Mouse (Mus musculus) neural tube, embryonic 14.5 days (tissue): ENCODE measurements around the gene Srrm1. TPM values are rescaled to one million over a fixed set of nuclear protein-coding genes. Genes with fewer than 3 reads are reported as not detected.

Source experiments
- ATAC-seq: fragments of 200-750 bp; cut with Nextera tagmentation; 2 replicates; pipeline ENCODE4 v1.8.0; 2017; ENCODE audit warnings: low read depth, mild to moderate bottlenecking, moderate TSS enrichment, moderate library complexity
- H3K27ac ChIP-seq: fragments of 300-500 bp; sonication (generic); 2 replicates; pipeline ENCODE4 v1.5.1; 2014; ENCODE audit warnings: low read depth, mild to moderate bottlenecking, control low read depth, low read length, moderate library complexity, mixed read lengths
- H3K27me3 ChIP-seq: fragments of 300-500 bp; sonication (generic); 2 replicates; pipeline ENCODE4 v1.6.1; 2014; ENCODE audit warnings: low read length; ENCODE audit not compliant: control insufficient read depth, insufficient read depth
- H3K36me3 ChIP-seq: fragments of 300-500 bp; sonication (generic); 2 replicates; pipeline ENCODE4 v1.6.1; 2014; ENCODE audit warnings: low read length, mixed read lengths; ENCODE audit not compliant: control insufficient read depth, insufficient read depth
- H3K4me1 ChIP-seq: fragments of 300-500 bp; sonication (generic); 2 replicates; pipeline ENCODE4 v1.6.1; 2014; ENCODE audit warnings: low read length; ENCODE audit not compliant: control insufficient read depth, insufficient read depth
- H3K4me2 ChIP-seq: fragments of 300-500 bp; sonication (generic); 2 replicates; pipeline ENCODE4 v1.6.1; 2014; ENCODE audit warnings: mild to moderate bottlenecking, low read depth, low read length, control low read depth
- H3K4me3 ChIP-seq: fragments of 300-500 bp; sonication (generic); 2 replicates; pipeline ENCODE4 v1.5.1; 2014; ENCODE audit warnings: low read depth, low read length, control low read depth, mixed read lengths
- H3K9ac ChIP-seq: fragments of 300-500 bp; sonication (generic); replicated peaks from 2 replicates; pipeline ENCODE4 v1.6.1; 2014; ENCODE audit warnings: low read depth, mild to moderate bottlenecking, control low read depth, low read length, mixed read lengths
- H3K9me3 ChIP-seq: fragments of 300-500 bp; sonication (generic); 2 replicates; pipeline ENCODE4 v1.6.1; 2016; ENCODE audit warnings: low read length; ENCODE audit not compliant: control insufficient read depth
- WGBS: fragments of 180-500 bp; shearing (Covaris S2); extraction: QIAGEN DNeasy Blood & Tissue Kit; methylation state at CpG from one replicate; pipeline ENCODE4 v1.1.7; 2014; 5-methylcytosine and 5-hydroxymethylcytosine counted together
- polyA plus RNA-seq: library from polyadenylated mRNA; unstranded; fragments of >200 nt; fragmentation: Nextera tagmentation; extraction: Ambion mirVana; gene quantifications from 2 replicates; pipeline ENCODE4 v1.2.1, GENCODE M21; 2014

Gene Srrm1
- polyA plus RNA-seq, 1 experiment from 2014 or later, result 183 TPM

GRCm38 (mm10) chr4:135300248-135301041 lies 52.7 kb downstream of the Srrm1 start:
- 93% methylated on average over 26 of the region's 26 CpGs for WGBS
- H3K27ac ChIP-seq, result no peak overlapping the region
- no peaks in the 10 kb centered on the region for H3K36me3 ChIP-seq
- H3K4me3 ChIP-seq, result no peak overlapping the region
- no peak overlapping the region for H3K9ac ChIP-seq
- no peak for ATAC-seq
- H3K9me3 ChIP-seq, result no peaks in the 10 kb centered on the region
- H3K4me1 ChIP-seq, result no peaks in the 10 kb centered on the region
- no peaks in the 10 kb centered on the region for H3K27me3 ChIP-seq
- no peak overlapping the region for H3K4me2 ChIP-seq

- ATAC-seq, result no peak
- Histone ChIP-seq H3K4me3 (no peak overlapping the region), H3K27ac (no peak overlapping the region), H3K9me3 (no peaks in the 10 kb centered on the region), H3K4me2 (no peak overlapping the region), H3K27me3 (no peaks in the 10 kb centered on the region), H3K36me3 (no peaks in the 10 kb centered on the region), H3K9ac (no peak overlapping the region), H3K4me1 (no peaks in the 10 kb centered on the region)
- WGBS, result 87% methylated on average over 10 of the region's 10 CpGs
Measured at GRCm38 (mm10) chr4:135298680-135299079, 54.4 kb downstream of the Srrm1 start.

- 0 out of 2 replicates have a peak overlapping the region, but pooled peaks have one; percentile 2 for H3K27ac ChIP-seq
- H3K4me1 ChIP-seq, result no peaks in the 10 kb centered on the region
- H3K9me3 ChIP-seq, result no peaks in the 10 kb centered on the region
- ATAC-seq, result peak; percentile 76
- no peaks in the 10 kb centered on the region for H3K36me3 ChIP-seq
- no peak overlapping the region for H3K4me3 ChIP-seq
- H3K9ac ChIP-seq, result no peak overlapping the region
- 62% methylated on average over 15 of the region's 15 CpGs for WGBS
- H3K4me2 ChIP-seq, result no peak overlapping the region
- H3K27me3 ChIP-seq, result no peaks in the 10 kb centered on the region
Measured at GRCm38 (mm10) chr4:135297931-135298546, 55.1 kb downstream of the Srrm1 start.

- no peak for ATAC-seq
- H3K4me2 ChIP-seq, result no peak overlapping the region
- no peaks in the 10 kb centered on the region for H3K36me3 ChIP-seq
- no peaks in the 10 kb centered on the region for H3K9me3 ChIP-seq
- 84% methylated on average over 7 of the region's 7 CpGs for whole genome bisulfite sequencing
- no peaks in the 10 kb centered on the region for H3K4me1 ChIP-seq
- H3K4me3 ChIP-seq, result no peak overlapping the region
- no peak overlapping the region for H3K9ac ChIP-seq
- no peak overlapping the region for H3K27ac ChIP-seq
- no peaks in the 10 kb centered on the region for H3K27me3 ChIP-seq
Measured at GRCm38 (mm10) chr4:135297146-135297545, 56.0 kb downstream of the Srrm1 start.

- Histone ChIP-seq H3K4me1 (no peaks in the 10 kb centered on the region), H3K9me3 (no peaks in the 10 kb centered on the region), H3K27ac (no peak overlapping the region), H3K4me2 (no peak overlapping the region), H3K9ac (no peak overlapping the region), H3K4me3 (no peak overlapping the region), H3K36me3 (no peaks in the 10 kb centered on the region), H3K27me3 (no peaks in the 10 kb centered on the region)
- ATAC-seq, result no peak
Measured at GRCm38 (mm10) chr4:135296565-135296964, 56.6 kb downstream of the Srrm1 start.

- H3K4me3 ChIP-seq, result no peak overlapping the region
- no peaks in the 10 kb centered on the region for H3K27me3 ChIP-seq
- H3K9me3 ChIP-seq, result no peaks in the 10 kb centered on the region
- 92% methylated on average over 3 of the region's 3 CpGs for WGBS
- H3K36me3 ChIP-seq, result no peaks in the 10 kb centered on the region
- no peaks in the 10 kb centered on the region for H3K4me1 ChIP-seq
- ATAC-seq, result no peak
- no peak overlapping the region for H3K27ac ChIP-seq
- no peak overlapping the region for H3K4me2 ChIP-seq
- no peak overlapping the region for H3K9ac ChIP-seq
Measured at GRCm38 (mm10) chr4:135293813-135294212, 59.3 kb downstream of the Srrm1 start.

GRCm38 (mm10) chr4:135292477-135293089 lies 60.5 kb downstream of the Srrm1 start:
- no peaks in the 10 kb centered on the region for H3K36me3 ChIP-seq
- no peaks in the 10 kb centered on the region for H3K9me3 ChIP-seq
- no peak overlapping the region for H3K4me2 ChIP-seq
- WGBS, result 17% methylated on average over 12 of the region's 12 CpGs
- H3K27ac ChIP-seq, result no peak overlapping the region
- ATAC-seq, result no peak
- H3K9ac ChIP-seq, result no peak overlapping the region
- H3K4me1 ChIP-seq, result no peaks in the 10 kb centered on the region
- no peaks in the 10 kb centered on the region for H3K27me3 ChIP-seq
- H3K4me3 ChIP-seq, result no peak overlapping the region

GRCm38 (mm10) chr4:135291841-135292240 lies 61.3 kb downstream of the Srrm1 start:
- 66% methylated on average over 6 of the region's 6 CpGs for WGBS
- Histone ChIP-seq H3K4me1 (no peaks in the 10 kb centered on the region), H3K36me3 (no peaks in the 10 kb centered on the region)

GRCm38 (mm10) chr4:135291199-135291598 lies 61.9 kb downstream of the Srrm1 start:
- Histone ChIP-seq H3K9me3 (no peaks in the 10 kb centered on the region), H3K4me1 (no peaks in the 10 kb centered on the region), H3K4me3 (no peak overlapping the region), H3K27me3 (no peaks in the 10 kb centered on the region), H3K36me3 (no peaks in the 10 kb centered on the region), H3K27ac (no peak overlapping the region), H3K9ac (no peak overlapping the region), H3K4me2 (no peak overlapping the region)
- no peak for ATAC-seq
- WGBS, result 93% methylated on average over 8 of the region's 8 CpGs

More at GRCm38 (mm10) chr4:135291841-135292240, 61.3 kb downstream of the Srrm1 start:
- no peak overlapping the region for H3K4me3 ChIP-seq
- H3K4me2 ChIP-seq, result no peak overlapping the region
- H3K27me3 ChIP-seq, result no peaks in the 10 kb centered on the region
- H3K9me3 ChIP-seq, result no peaks in the 10 kb centered on the region
- ATAC-seq, result no peak
- H3K27ac ChIP-seq, result no peak overlapping the region
- no peak overlapping the region for H3K9ac ChIP-seq
